ENCODE assay signal across 13 mouse cellular contexts in genomic region chr11:67860743-67861398, GRCm38 (mm10).
DNase-seq lines count a peak whose midpoint lies in the region; ATAC-seq and TF ChIP-seq lines count a peak whose summit lies in the region.
"Had no signal": no experiment of that assay in that cellular context is flagged by ENCODE, and none has a peak within 500 bp of the region (broad histone marks: within the 10 kb centered on the region; RNA-seq: fewer than 3 reads in every experiment).

No protein-coding gene starts in this region.

- H3K9ac ChIP-seq in kidney, embryonic 14.5 days (ENCODE audit: low read depth, low read length), result 0 out of 2 replicates have a peak overlapping the region, but pooled peaks have one; percentile 12
- H3K9ac ChIP-seq in intestine, embryonic 15.5 days, result no peak overlapping the region
- H3K9ac ChIP-seq: hindbrain, embryonic 14.5 days; liver, embryonic 12.5 days had no signal

- no peak for DNase-seq in gastrocnemius, adult 2 months
- no peak for DNase-seq in gastrocnemius, postnatal 4 days (ENCODE audit: low spot score in 2 of 2)
- DNase-seq in kidney, postnatal 4 days, result no peak
- DNase-seq in ovary, postnatal 36 days (ENCODE audit: low spot score), result no peak
- no peak for DNase-seq in cerebellum, postnatal 10 days
- DNase-seq: cerebellum, adult 11-12 months; kidney, postnatal 36 days had no signal

- intact Hi-C loops in gastrocnemius, adult 2 months (cut with DNase I), result no loop called here

- H3K79me3 ChIP-seq in C2C12 (ENCODE audit: low read depth), result no peaks in the 10 kb centered on the region

- H3K27me3 ChIP-seq in kidney, embryonic 14.5 days (ENCODE audit: control insufficient read depth, insufficient read depth, low read length), result no peaks in the 10 kb centered on the region
- H3K27me3 ChIP-seq in C2C12 (ENCODE audit: control insufficient read depth, insufficient read depth, insufficient read length), result no peaks in the 10 kb centered on the region
- H3K27me3 ChIP-seq in intestine, embryonic 15.5 days (replicated peaks), result no peaks in the 10 kb centered on the region

- TF ChIP-seq CTCF in gastrocnemius, adult 2 months (IDR thresholded peaks at IDR 0.05), result no peak
- TF ChIP-seq CTCF in C2C12 (IDR thresholded peaks at IDR 0.05; ENCODE audit: control insufficient read depth, insufficient read depth, insufficient read length), result no peak

- H3K79me2 ChIP-seq in C2C12 (ENCODE audit: control insufficient read depth, insufficient read depth), result no peaks in the 10 kb centered on the region

- H3K4me3 ChIP-seq in gastrocnemius, adult 2 months, result no peak overlapping the region
- H3K4me3 ChIP-seq in kidney, embryonic 14.5 days (ENCODE audit: low read length), result no peak overlapping the region
- no peak overlapping the region for H3K4me3 ChIP-seq in C2C12 (ENCODE audit: insufficient read depth, poor library complexity, severe bottlenecking)
- H3K4me3 ChIP-seq in intestine, embryonic 15.5 days (replicated peaks), result no peak overlapping the region
- H3K4me3 ChIP-seq: liver, embryonic 12.5 days had no signal

- WGBS in kidney, embryonic 14.5 days, result 60% methylated on average over 7 of the region's 7 CpGs
- WGBS in intestine, embryonic 15.5 days, result 48% methylated on average over 7 of the region's 7 CpGs

- H3K4me2 ChIP-seq in kidney, embryonic 14.5 days (replicated peaks; ENCODE audit: low read depth, low read length), result no peak overlapping the region
- H3K4me2 ChIP-seq in intestine, embryonic 15.5 days (replicated peaks), result peak overlapping the region; percentile 12; the same call in 1 of the 2 replicates
- H3K4me2 ChIP-seq: hindbrain, embryonic 14.5 days; liver, embryonic 12.5 days had no signal

- 0 out of 2 replicates have a peak overlapping the region, but pooled peaks have one; percentile 17 for H3K27ac ChIP-seq in gastrocnemius, adult 2 months
- 0 out of 2 replicates have a peak overlapping the region, but pooled peaks have one; percentile 30 for H3K27ac ChIP-seq in kidney, embryonic 14.5 days (ENCODE audit: low read depth, low read length)
- peak overlapping the region; percentile 49; the same call in 1 of the 2 replicates for H3K27ac ChIP-seq in intestine, embryonic 15.5 days
- H3K27ac ChIP-seq: liver, embryonic 12.5 days had no signal

- no peak overlapping the region for H3ac ChIP-seq in C2C12 (ENCODE audit: control insufficient read depth, insufficient read length, low read depth)

- no peaks in the 10 kb centered on the region for H3K9me3 ChIP-seq in kidney, embryonic 14.5 days (ENCODE audit: control insufficient read depth, low read length)
- H3K9me3 ChIP-seq in intestine, embryonic 15.5 days, result no peaks in the 10 kb centered on the region
- H3K9me3 ChIP-seq: liver, embryonic 12.5 days had no signal

- ATAC-seq in kidney, embryonic 14.5 days (ENCODE audit: low FRiP score, low TSS enrichment), result no peak
- peak; percentile 88 for ATAC-seq in intestine, embryonic 15.5 days
- ATAC-seq: activated CD4-positive, CD25-positive, alpha-beta regulatory T cell, adult 4 months; liver, embryonic 12.5 days had no signal

- peaks cover 7% of the 10 kb centered on the region; the same call in 1 of the 2 replicates for H3K4me1 ChIP-seq in kidney, embryonic 14.5 days (ENCODE audit: control insufficient read depth, insufficient read depth, low read length)
- H3K4me1 ChIP-seq in intestine, embryonic 15.5 days (replicated peaks), result peaks cover 8% of the 10 kb centered on the region
- H3K4me1 ChIP-seq: liver, embryonic 12.5 days had no signal

- H3K36me3 ChIP-seq in kidney, embryonic 14.5 days (ENCODE audit: control insufficient read depth, insufficient read depth, low read length), result no peaks in the 10 kb centered on the region
- peaks cover 3% of the 10 kb centered on the region for H3K36me3 ChIP-seq in C2C12 (ENCODE audit: control insufficient read depth, insufficient read depth)
- H3K36me3 ChIP-seq in intestine, embryonic 15.5 days, result no peaks in the 10 kb centered on the region
- H3K36me3 ChIP-seq: liver, embryonic 12.5 days had no signal

TF ChIP-seq in C2C12, 6 proteins besides CTCF, POLR2A, EP300 and RAD21:
- TF ChIP-seq MYOG (IDR thresholded peaks at IDR 0.05; ENCODE audit: control insufficient read depth, extremely low read depth, insufficient read length), result no peak
- TF ChIP-seq FOSL1 (IDR thresholded peaks at IDR 0.05; ENCODE audit: insufficient read depth, low read length, poor library complexity, severe bottlenecking), result peak; percentile 32
- no peak for TF ChIP-seq MAX (IDR thresholded peaks at IDR 0.05)
- TF ChIP-seq MYOD1 (IDR thresholded peaks at IDR 0.05; ENCODE audit: control insufficient read depth, insufficient read length, low read depth), result peak; percentile 81
- no peak for TF ChIP-seq USF1 (IDR thresholded peaks at IDR 0.05; ENCODE audit: low read depth)
- no peak for TF ChIP-seq CEBPB (IDR thresholded peaks at IDR 0.05; ENCODE audit: low read depth)
TF ChIP-seq in C2C12: peak in this region for 2.
